Mouse (Mus musculus) midbrain, postnatal 0 days (tissue): ENCODE data around the gene Sf3a3. TPM values are rescaled to one million over a fixed set of nuclear protein-coding genes. Genes with fewer than 3 reads are reported as not detected.

Experiments used
- ATAC-seq: fragments of 200-750 bp; cut with Nextera tagmentation; 2 replicates; pipeline ENCODE4 v1.8.0; 2017; ENCODE audit warnings: moderate number of reproducible peaks, mild to moderate bottlenecking, moderate TSS enrichment, moderate library complexity; ENCODE audit not compliant: low FRiP score
- DNase-seq: peaks from one replicate; pipeline ENCODE4 v3.0.0-alpha.2; 2015; ENCODE audit warnings: low spot score
- H3K27ac ChIP-seq: fragments of 300-500 bp; sonication (generic); 2 replicates; pipeline ENCODE4 v1.5.1; 2014; ENCODE audit warnings: low read depth, mild to moderate bottlenecking, low read length, mixed read lengths
- H3K27me3 ChIP-seq: fragments of 300-500 bp; sonication (generic); 2 replicates; pipeline ENCODE4 v1.6.1; 2014; ENCODE audit warnings: low read length, control low read depth, mixed read lengths; ENCODE audit not compliant: insufficient read depth
- H3K36me3 ChIP-seq: fragments of 300-500 bp; sonication (generic); 2 replicates; pipeline ENCODE4 v1.6.1; 2014; ENCODE audit warnings: low read length, control low read depth, mixed read lengths; ENCODE audit not compliant: insufficient read depth
- H3K4me1 ChIP-seq: fragments of 300-500 bp; sonication (generic); 2 replicates; pipeline ENCODE4 v1.6.1; 2014; ENCODE audit warnings: mild to moderate bottlenecking, control low read depth, antibody characterized with exemption, low read length, mixed read lengths; ENCODE audit not compliant: insufficient read depth
- H3K4me2 ChIP-seq: fragments of 300-500 bp; sonication (generic); 2 replicates; pipeline ENCODE4 v1.6.1; 2014; ENCODE audit warnings: low read depth, mild to moderate bottlenecking, low read length, mixed read lengths; ENCODE audit not compliant: poor library complexity, severe bottlenecking
- H3K4me3 ChIP-seq: fragments of 300-500 bp; sonication (generic); 2 replicates; pipeline ENCODE4 v1.5.1; 2014; ENCODE audit warnings: low read depth, mild to moderate bottlenecking, low read length, moderate library complexity
- H3K9ac ChIP-seq: fragments of 300-500 bp; sonication (generic); replicated peaks from 2 replicates; pipeline ENCODE4 v1.6.1; 2014; ENCODE audit warnings: mild to moderate bottlenecking, low read length, moderate library complexity, mixed read lengths; ENCODE audit not compliant: poor library complexity, severe bottlenecking
- H3K9me3 ChIP-seq: fragments of 300-500 bp; sonication (generic); 2 replicates; pipeline ENCODE4 v1.6.1; 2016; ENCODE audit warnings: low read length, control low read depth
- CTCF ChIP-seq: IDR thresholded peaks from 2 replicates; pipeline ENCODE4 v1.5.1; 2016; ENCODE audit warnings: antibody characterized with exemption, mild to moderate bottlenecking
- WGBS: fragments of 180-500 bp; shearing (Covaris S2); extraction: QIAGEN DNeasy Blood & Tissue Kit; methylation state at CpG from one replicate; pipeline ENCODE4 v1.1.7; 2014; 5-methylcytosine and 5-hydroxymethylcytosine counted together
- polyA plus RNA-seq: library from polyadenylated mRNA; unstranded; fragments of >200 nt; fragmentation: Nextera tagmentation; extraction: Ambion mirVana; gene quantifications from 2 replicates; pipeline ENCODE4 v1.2.1, GENCODE M21; 2015
- total RNA-seq: library from RNA; depleted of rRNA; stranded (reverse); fragments of >200 nt; gene quantifications from 2 replicates; pipeline ENCODE4 v1.2.3, GENCODE M21; 2014

Sf3a3 gene
- total and polyA plus RNA-seq, 2 experiments from 2014 or later = 32.8 to 75.9 TPM

GRCm38 (mm10) chr4:124683474-124683873 lies 31.1 kb upstream of the Sf3a3 start:
- Histone ChIP-seq H3K4me3 (no peak overlapping the region), H3K27ac (no peak overlapping the region), H3K4me2 (no peak overlapping the region), H3K9me3 (no peaks in the 10 kb centered on the region), H3K36me3 (peaks cover 43% of the 10 kb centered on the region), H3K9ac (no peak overlapping the region), H3K27me3 (no peaks in the 10 kb centered on the region), H3K4me1 (no peaks in the 10 kb centered on the region)
- WGBS = 90% methylated on average over 4 of the region's 4 CpGs
- DNase-seq = no peak
- ATAC-seq = no peak
- no peak for TF ChIP-seq CTCF

DNA sequence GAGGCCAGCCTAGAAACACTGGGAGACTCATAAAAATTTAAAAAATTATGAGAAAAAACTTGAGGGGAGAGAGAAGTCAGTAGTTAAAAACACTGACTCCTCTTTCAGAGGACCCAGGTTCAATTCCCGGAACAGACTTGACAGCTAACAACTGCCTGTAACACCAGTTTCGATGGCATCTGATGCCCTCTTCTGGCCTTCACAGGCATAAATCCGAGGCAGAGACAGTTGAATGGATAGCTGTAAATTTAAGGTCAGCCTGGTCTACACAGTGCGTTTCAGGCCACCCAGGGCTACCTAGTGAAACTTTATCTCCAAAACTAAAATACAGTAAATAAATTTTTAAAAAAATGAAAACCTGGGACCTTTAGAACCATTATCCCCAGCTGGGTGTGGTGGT lies 29.6 kb upstream of the Sf3a3 start:
- H3K9ac ChIP-seq = no peak overlapping the region
- H3K4me3 ChIP-seq = no peak overlapping the region
- WGBS = 86% methylated on average over 4 of the region's 4 CpGs
- H3K27ac ChIP-seq = no peak overlapping the region
- H3K27me3 ChIP-seq = no peaks in the 10 kb centered on the region
- peak; percentile 49 for TF ChIP-seq CTCF
- H3K36me3 ChIP-seq = peaks cover 29% of the 10 kb centered on the region
- no peaks in the 10 kb centered on the region for H3K4me1 ChIP-seq
- H3K4me2 ChIP-seq = no peak overlapping the region
- no peaks in the 10 kb centered on the region for H3K9me3 ChIP-seq
- ATAC-seq (no peak), DNase-seq (no peak)

DNA sequence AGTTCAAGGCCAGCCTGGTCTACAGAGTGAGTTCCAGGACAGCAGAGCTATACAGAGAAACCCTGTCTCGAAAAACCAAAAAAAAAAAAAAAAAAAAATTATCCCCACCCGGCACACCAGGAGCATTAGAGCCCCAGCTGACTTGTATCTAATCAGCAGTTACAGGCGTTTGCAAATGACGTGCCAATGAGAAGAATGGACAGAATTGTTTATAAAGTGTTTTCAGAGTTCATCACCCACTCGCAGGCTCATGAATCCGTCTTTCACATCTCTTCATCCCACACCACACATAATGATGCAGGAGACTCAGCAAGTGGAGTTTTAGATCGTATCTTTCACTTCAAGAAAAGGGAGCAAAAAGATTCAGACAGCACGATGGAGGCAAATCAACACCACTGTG lies 29.1 kb upstream of the Sf3a3 start:
- no peak overlapping the region for H3K4me2 ChIP-seq
- H3K36me3 ChIP-seq = peaks cover 28% of the 10 kb centered on the region
- H3K9ac ChIP-seq = no peak overlapping the region
- TF ChIP-seq CTCF = no peak
- H3K27me3 ChIP-seq = no peaks in the 10 kb centered on the region
- H3K9me3 ChIP-seq = no peaks in the 10 kb centered on the region
- WGBS = 94% methylated on average over 8 of the region's 8 CpGs
- no peak overlapping the region for H3K27ac ChIP-seq
- DNase-seq = no peak
- no peaks in the 10 kb centered on the region for H3K4me1 ChIP-seq
- no peak for ATAC-seq
- no peak overlapping the region for H3K4me3 ChIP-seq

- no peak overlapping the region for H3K4me2 ChIP-seq
- TF ChIP-seq CTCF = no peak
- H3K36me3 ChIP-seq = peaks cover 23% of the 10 kb centered on the region
- no peaks in the 10 kb centered on the region for H3K9me3 ChIP-seq
- H3K4me3 ChIP-seq = no peak overlapping the region
- no peak overlapping the region for H3K9ac ChIP-seq
- ATAC-seq (no peak), DNase-seq (no peak)
- no peaks in the 10 kb centered on the region for H3K4me1 ChIP-seq
- no peak overlapping the region for H3K27ac ChIP-seq
- WGBS = 87% methylated on average over 8 of the region's 8 CpGs
- H3K27me3 ChIP-seq = no peaks in the 10 kb centered on the region
These were observed 28.6 kb upstream of the Sf3a3 start for GRCm38 (mm10) chr4:124685897-124686402.

DNA sequence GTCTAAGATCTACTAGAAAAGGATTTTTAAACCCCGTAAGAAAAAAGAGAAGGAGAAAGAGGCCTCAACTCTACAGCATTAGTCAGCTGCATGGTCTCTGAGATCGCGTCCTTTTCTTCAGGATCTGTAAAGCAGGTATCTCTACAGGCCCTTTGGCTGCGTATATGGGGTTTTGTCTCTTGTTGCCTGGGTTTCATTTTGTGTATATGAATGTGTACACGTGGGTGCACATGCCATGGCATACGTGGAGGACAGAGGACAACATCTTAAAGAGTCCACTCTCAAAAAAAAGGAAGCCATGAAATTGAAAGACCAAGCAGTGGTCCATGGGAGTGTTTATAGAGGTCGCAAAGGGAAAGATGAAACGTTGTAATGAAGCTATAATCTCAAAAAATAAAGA lies 23.1 kb upstream of the Sf3a3 start:
- no peak for ATAC-seq
- 0 out of 2 replicates have a peak, but pooled peaks cover 4% of the 10 kb centered on the region for H3K36me3 ChIP-seq
- WGBS = 88% methylated on average over 8 of the region's 8 CpGs
- no peak for DNase-seq
- peaks cover 5% of the 10 kb centered on the region; the same call in 1 of the 2 replicates for H3K4me1 ChIP-seq
- no peak overlapping the region for H3K27ac ChIP-seq
- H3K9me3 ChIP-seq = no peaks in the 10 kb centered on the region
- H3K4me3 ChIP-seq = no peak overlapping the region
- H3K9ac ChIP-seq = no peak overlapping the region
- H3K4me2 ChIP-seq = no peak overlapping the region
- no peak for TF ChIP-seq CTCF
- H3K27me3 ChIP-seq = peaks cover 4% of the 10 kb centered on the region; the same call in 1 of the 2 replicates

DNA sequence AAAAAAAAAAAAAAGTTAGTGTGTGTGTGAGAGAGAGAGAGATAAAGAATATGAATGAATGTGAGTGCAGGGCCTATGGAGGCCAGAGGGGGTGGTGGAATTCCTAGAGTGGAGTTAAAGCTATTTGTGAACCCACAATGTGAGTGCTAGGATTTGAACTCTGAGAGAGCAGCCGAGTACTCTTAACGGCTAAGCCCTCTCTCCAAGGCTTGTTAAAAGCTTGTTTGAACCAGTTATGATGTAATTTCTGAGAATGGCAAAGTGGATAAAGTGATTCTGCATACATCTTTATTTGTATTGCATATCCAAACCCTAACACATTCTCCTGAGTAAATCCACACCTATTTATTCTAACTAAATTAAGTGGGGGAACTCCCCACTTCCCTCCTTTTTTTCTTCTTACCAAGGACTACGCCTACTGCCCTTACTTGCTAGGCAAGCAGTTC lies 22.1 kb upstream of the Sf3a3 start:
- ATAC-seq (no peak), DNase-seq (no peak)
- 0 out of 2 replicates have a peak, but pooled peaks cover 4% of the 10 kb centered on the region for H3K36me3 ChIP-seq
- 0 out of 2 replicates have a peak overlapping the region, but pooled peaks have one; percentile 63 for H3K27ac ChIP-seq
- 69% methylated on average over 3 of the region's 3 CpGs for WGBS
- H3K9me3 ChIP-seq = no peaks in the 10 kb centered on the region
- H3K4me3 ChIP-seq = peak overlapping the region; percentile 89
- H3K4me1 ChIP-seq = peaks cover 5% of the 10 kb centered on the region; the same call in 1 of the 2 replicates
- TF ChIP-seq CTCF = no peak
- peak overlapping the region; percentile 73 for H3K4me2 ChIP-seq
- H3K27me3 ChIP-seq = peaks cover 4% of the 10 kb centered on the region; the same call in 1 of the 2 replicates
- peak overlapping the region; percentile 90 for H3K9ac ChIP-seq
